Mouse (Mus musculus): ENCODE data around the gene Lrch3. TPM values are rescaled to one million over a fixed set of nuclear protein-coding genes. Genes with fewer than 3 reads are reported as not detected.
A peak's percentile ranks its signal among the peaks of the same experiment; 100 is the strongest.
"Not testable (repeated sequence)": the region's sequence is repeated elsewhere in the genome, so short reads cannot be mapped to it uniquely, and the experiment has no call there.

The Lrch3 gene
- polyA plus RNA-seq, 1 experiment from 2014 or later, result 49.8 TPM

DNA sequence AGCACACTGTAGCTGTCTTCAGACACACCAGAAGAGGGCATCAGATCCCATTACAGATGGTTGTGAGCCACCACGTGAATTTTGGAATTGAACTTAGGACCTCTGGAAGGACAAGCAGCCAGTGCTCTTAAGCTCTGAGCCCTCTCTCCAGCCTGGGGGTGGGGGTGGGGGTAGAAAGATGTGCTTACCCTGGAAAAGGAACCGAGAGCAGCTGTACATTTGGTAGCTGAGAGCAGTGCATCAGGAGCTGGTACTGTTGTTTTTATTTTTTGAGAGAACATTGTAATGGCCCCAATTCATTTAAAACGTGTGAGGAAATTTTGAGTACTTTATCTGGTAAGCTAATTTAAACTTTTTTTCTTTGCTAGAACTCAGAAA, 11.9 kb upstream of the Lrch3 start:
- H3K4me1 ChIP-seq (ENCODE audit: control insufficient read depth, insufficient read depth, low read length), result no peaks in the 10 kb centered on the region
- H3K27ac ChIP-seq (ENCODE audit: low read depth, low read length), result no peak overlapping the region
- no peak overlapping the region for H3K9ac ChIP-seq (replicated peaks; ENCODE audit: low read depth, low read length)
- H3K27me3 ChIP-seq (ENCODE audit: control insufficient read depth, insufficient read depth, low read length), result no peaks in the 10 kb centered on the region
- no peaks in the 10 kb centered on the region for H3K9me3 ChIP-seq (ENCODE audit: control insufficient read depth, low read length)
- 75% methylated on average over 3 of the region's 3 CpGs for WGBS
- H3K4me3 ChIP-seq (ENCODE audit: low read depth, low read length), result no peak overlapping the region
- ATAC-seq (ENCODE audit: low read depth), result no peak
- H3K4me2 ChIP-seq (ENCODE audit: low read depth, low read length), result no peak overlapping the region
- peaks cover 20% of the 10 kb centered on the region for H3K36me3 ChIP-seq (ENCODE audit: control insufficient read depth, insufficient read depth, low read length)

DNA sequence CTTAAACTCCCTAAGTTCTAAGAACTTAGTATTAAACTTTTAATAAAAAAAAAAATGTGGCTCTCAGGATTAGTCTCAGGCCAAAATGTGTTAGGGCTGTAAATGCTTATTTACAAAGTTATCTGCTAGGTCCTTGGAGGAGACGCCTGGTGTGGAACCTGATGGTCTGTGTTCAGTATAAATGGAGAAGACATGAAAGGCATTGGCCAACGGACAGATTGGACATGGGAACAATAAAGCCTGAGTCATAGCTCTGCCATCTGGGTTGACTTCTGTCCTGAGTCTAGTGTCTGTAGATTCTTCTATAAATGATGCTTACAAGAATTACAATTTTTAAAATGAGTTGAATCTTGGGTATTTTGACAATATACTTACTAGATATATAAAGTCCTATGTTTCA, 7.7 kb upstream of the Lrch3 start:
- Histone ChIP-seq H3K36me3 (ENCODE audit: control insufficient read depth, insufficient read depth, low read length) (peaks cover 7% of the 10 kb centered on the region), H3K27ac (ENCODE audit: low read depth, low read length) (no peak overlapping the region), H3K9ac (replicated peaks; ENCODE audit: low read depth, low read length) (no peak overlapping the region), H3K4me2 (ENCODE audit: low read depth, low read length) (no peak overlapping the region), H3K27me3 (ENCODE audit: control insufficient read depth, insufficient read depth, low read length) (no peaks in the 10 kb centered on the region), H3K9me3 (ENCODE audit: control insufficient read depth, low read length) (no peaks in the 10 kb centered on the region), H3K4me3 (ENCODE audit: low read depth, low read length) (no peak overlapping the region), H3K4me1 (ENCODE audit: control insufficient read depth, insufficient read depth, low read length) (no peaks in the 10 kb centered on the region)
- ATAC-seq (ENCODE audit: low read depth), result no peak
- WGBS, result 76% methylated on average over 2 of the region's 2 CpGs

DNA sequence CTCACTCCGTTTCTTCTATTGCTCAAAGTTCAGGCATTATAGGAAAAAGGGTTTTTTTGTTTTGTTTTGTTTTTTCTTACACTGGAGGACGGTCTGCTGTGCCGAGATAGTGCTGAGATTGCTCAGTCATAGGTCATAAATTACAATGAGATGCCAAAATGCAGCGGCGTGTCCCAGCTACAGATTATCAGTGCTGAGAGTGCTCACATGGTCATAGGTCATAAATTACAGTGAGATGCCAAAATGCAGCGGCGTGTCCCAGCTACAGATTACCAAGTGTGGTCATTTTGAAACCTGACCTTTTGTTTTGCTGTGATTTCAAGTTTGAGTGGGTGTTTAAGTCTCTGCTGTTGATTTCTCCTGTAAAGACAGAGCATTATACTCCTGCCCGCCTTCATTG, 7.2 kb upstream of the Lrch3 start:
- Histone ChIP-seq H3K9me3 (ENCODE audit: control insufficient read depth, low read length) (no peaks in the 10 kb centered on the region), H3K4me3 (ENCODE audit: low read depth, low read length) (no peak overlapping the region), H3K9ac (replicated peaks; ENCODE audit: low read depth, low read length) (no peak overlapping the region), H3K27ac (ENCODE audit: low read depth, low read length) (no peak overlapping the region), H3K4me2 (ENCODE audit: low read depth, low read length) (no peak overlapping the region), H3K27me3 (ENCODE audit: control insufficient read depth, insufficient read depth, low read length) (no peaks in the 10 kb centered on the region), H3K4me1 (ENCODE audit: control insufficient read depth, insufficient read depth, low read length) (no peaks in the 10 kb centered on the region), H3K36me3 (ENCODE audit: control insufficient read depth, insufficient read depth, low read length) (peaks cover 7% of the 10 kb centered on the region)
- ATAC-seq (ENCODE audit: low read depth), result no peak
- 43% methylated on average over 8 of the region's 8 CpGs for WGBS

DNA sequence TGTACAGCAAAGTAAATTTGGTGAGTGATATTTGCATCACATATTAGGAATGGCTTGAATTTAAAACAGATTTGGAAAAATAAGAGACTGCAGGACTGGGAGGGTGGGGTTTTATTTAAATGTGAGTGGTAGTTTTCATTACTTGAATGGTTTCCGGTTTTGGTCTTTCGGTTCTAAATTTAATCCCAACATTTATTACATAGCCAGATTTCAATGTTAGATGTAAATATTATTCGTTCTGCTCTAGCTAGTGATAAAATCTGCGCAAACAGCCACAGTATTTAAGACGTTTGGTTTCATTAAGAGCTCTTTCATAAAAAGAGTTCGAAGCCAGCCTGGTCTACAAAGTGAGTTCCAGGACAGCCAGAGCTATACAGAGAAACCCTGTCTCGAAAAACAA, 688 bp upstream of the Lrch3 start:
- no peaks in the 10 kb centered on the region for H3K9me3 ChIP-seq (ENCODE audit: control insufficient read depth, low read length)
- H3K27me3 ChIP-seq (ENCODE audit: control insufficient read depth, insufficient read depth, low read length), result no peaks in the 10 kb centered on the region; the same call in 1 of the 2 replicates
- H3K9ac ChIP-seq (replicated peaks; ENCODE audit: low read depth, low read length), result no peak overlapping the region
- H3K4me3 ChIP-seq (ENCODE audit: low read depth, low read length), result no peak overlapping the region
- no peak overlapping the region for H3K27ac ChIP-seq (ENCODE audit: low read depth, low read length)
- H3K4me1 ChIP-seq (ENCODE audit: control insufficient read depth, insufficient read depth, low read length), result peaks cover 6% of the 10 kb centered on the region
- 68% methylated on average over 7 of the region's 7 CpGs for WGBS
- 0 out of 2 replicates have a peak, but pooled peaks cover 2% of the 10 kb centered on the region for H3K36me3 ChIP-seq (ENCODE audit: control insufficient read depth, insufficient read depth, low read length)
- peak overlapping the region; percentile 66 for H3K4me2 ChIP-seq (ENCODE audit: low read depth, low read length)
- ATAC-seq (ENCODE audit: low read depth), result no peak

DNA sequence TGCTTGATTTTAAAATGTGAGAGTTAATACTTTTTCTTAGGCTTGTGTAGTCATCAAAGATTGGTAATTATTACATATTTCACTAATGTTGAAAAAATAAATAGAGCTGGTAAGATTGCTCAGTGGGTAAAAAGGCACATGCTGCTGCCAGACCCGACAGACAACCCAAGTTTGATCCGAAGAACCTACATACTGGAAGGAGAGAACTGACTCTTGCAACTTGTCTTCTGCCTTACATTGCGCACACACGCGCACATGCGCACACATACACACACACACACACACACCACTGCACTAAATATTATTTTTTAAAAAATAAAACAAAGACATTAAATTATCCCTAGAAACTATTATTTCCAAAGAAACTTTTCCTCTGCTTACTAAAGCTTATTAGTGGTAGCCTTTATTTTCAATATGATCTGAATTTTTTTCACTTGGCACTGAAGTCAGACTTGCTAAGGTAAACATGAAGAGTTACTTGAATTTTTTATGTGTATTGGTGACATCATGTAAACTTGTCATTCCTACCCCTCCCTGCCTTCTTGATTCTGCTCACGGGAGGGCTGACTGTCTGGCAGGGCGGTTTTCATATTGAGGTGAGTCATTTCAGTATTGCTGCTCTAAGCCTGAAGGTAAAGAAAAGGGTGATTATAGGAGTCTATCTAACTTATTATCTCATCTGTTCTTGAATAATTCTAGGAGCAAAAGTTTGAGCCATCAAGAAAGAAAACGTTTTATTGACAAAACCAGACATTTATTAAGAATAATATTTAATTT, 1.6 kb downstream of the Lrch3 start:
- Histone ChIP-seq H3K27ac (ENCODE audit: low read depth, low read length) (no peak overlapping the region), H3K36me3 (ENCODE audit: control insufficient read depth, insufficient read depth, low read length) (no peaks in the 10 kb centered on the region), H3K4me3 (ENCODE audit: low read depth, low read length) (peak overlapping the region; percentile 98), H3K4me2 (ENCODE audit: low read depth, low read length) (peak overlapping the region; percentile 66), H3K9ac (replicated peaks; ENCODE audit: low read depth, low read length) (no peak overlapping the region), H3K9me3 (ENCODE audit: control insufficient read depth, low read length) (no peaks in the 10 kb centered on the region), H3K4me1 (ENCODE audit: control insufficient read depth, insufficient read depth, low read length) (peaks cover 6% of the 10 kb centered on the region), H3K27me3 (ENCODE audit: control insufficient read depth, insufficient read depth, low read length) (no peaks in the 10 kb centered on the region; the same call in 1 of the 2 replicates)
- WGBS, result 74% methylated on average over 9 of the region's 9 CpGs
- no peak for ATAC-seq (ENCODE audit: low read depth)

DNA sequence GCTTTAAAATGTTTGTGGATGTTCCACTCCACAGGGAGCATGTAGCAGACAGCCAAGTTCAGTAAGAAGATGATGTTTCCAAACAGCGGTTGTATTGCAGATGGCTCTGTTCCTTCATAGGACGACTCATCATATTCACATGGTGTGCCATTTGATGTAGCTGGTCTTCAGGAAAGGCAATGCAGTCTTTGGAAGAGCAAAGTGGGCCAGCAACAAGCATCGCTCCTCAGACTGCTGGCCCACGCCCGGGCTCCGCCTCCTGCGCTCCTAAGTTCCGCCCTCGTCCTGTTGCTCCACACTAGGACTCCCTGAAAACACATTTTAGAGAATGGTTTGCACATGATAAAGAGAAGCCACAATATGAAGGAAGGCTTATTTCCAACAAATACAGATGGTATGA, 12.7 kb downstream of the Lrch3 start:
- H3K9me3 ChIP-seq (ENCODE audit: control insufficient read depth, low read length); H3K27ac ChIP-seq (ENCODE audit: low read depth, low read length); H3K27me3 ChIP-seq (ENCODE audit: control insufficient read depth, insufficient read depth, low read length); ATAC-seq (ENCODE audit: low read depth); H3K4me3 ChIP-seq (ENCODE audit: low read depth, low read length); H3K36me3 ChIP-seq (ENCODE audit: control insufficient read depth, insufficient read depth, low read length); H3K9ac ChIP-seq (replicated peaks; ENCODE audit: low read depth, low read length); H3K4me1 ChIP-seq (ENCODE audit: control insufficient read depth, insufficient read depth, low read length); H3K4me2 ChIP-seq (ENCODE audit: low read depth, low read length): not testable (repeated sequence)
- WGBS, result 95% methylated on average over 9 of the region's 9 CpGs

DNA sequence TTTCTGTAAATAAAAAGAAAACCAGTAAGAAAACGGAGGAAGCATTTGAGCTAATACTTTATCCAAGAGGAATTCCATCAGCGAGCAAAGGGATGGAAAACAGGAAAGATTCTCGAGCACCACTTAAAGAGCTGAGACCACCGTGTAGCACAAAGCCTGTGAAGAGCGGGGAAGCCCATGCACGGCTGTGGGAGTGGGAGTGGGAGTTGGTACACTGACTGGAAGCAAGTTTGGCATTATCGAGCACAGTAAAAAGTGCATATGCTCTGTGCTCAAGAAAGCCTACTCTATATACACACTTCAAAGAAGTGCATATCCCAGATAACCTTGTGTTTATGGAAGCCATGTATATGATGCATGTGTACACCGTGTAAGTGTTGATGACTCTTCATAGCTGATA, 13.1 kb downstream of the Lrch3 start:
- Histone ChIP-seq H3K4me3 (ENCODE audit: low read depth, low read length) (no peak overlapping the region), H3K9ac (replicated peaks; ENCODE audit: low read depth, low read length) (no peak overlapping the region), H3K4me1 (ENCODE audit: control insufficient read depth, insufficient read depth, low read length) (no peaks in the 10 kb centered on the region), H3K36me3 (ENCODE audit: control insufficient read depth, insufficient read depth, low read length) (no peaks in the 10 kb centered on the region), H3K27ac (ENCODE audit: low read depth, low read length) (no peak overlapping the region), H3K9me3 (ENCODE audit: control insufficient read depth, low read length) (no peaks in the 10 kb centered on the region), H3K27me3 (ENCODE audit: control insufficient read depth, insufficient read depth, low read length) (no peaks in the 10 kb centered on the region), H3K4me2 (ENCODE audit: low read depth, low read length) (no peak overlapping the region)
- 95% methylated on average over 8 of the region's 8 CpGs for WGBS
- no peak for ATAC-seq (ENCODE audit: low read depth)

DNA sequence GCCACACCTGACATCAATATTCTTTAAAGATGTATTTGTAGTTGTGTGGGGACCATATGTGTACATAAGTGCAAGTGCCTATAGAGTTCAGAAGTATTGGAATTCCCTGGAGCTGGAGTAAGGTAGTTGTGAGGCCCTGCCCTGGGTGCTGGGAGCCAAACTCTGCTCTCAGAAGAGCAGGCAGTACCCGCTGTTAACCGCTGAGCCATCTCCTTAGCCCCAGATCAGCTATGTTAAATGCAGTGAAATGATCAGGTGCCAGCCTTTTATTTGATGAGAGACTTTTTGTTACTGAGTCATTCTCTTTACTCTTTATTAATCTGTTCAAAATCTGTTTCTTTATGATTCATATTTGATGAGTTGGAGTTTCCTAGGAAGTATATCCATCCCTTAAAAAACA, 16.0 kb downstream of the Lrch3 start:
- Histone ChIP-seq H3K4me1 (ENCODE audit: control insufficient read depth, insufficient read depth, low read length) (no peaks in the 10 kb centered on the region), H3K9me3 (ENCODE audit: control insufficient read depth, low read length) (no peaks in the 10 kb centered on the region), H3K27ac (ENCODE audit: low read depth, low read length) (no peak overlapping the region), H3K9ac (replicated peaks; ENCODE audit: low read depth, low read length) (no peak overlapping the region), H3K27me3 (ENCODE audit: control insufficient read depth, insufficient read depth, low read length) (no peaks in the 10 kb centered on the region), H3K36me3 (ENCODE audit: control insufficient read depth, insufficient read depth, low read length) (no peaks in the 10 kb centered on the region), H3K4me2 (ENCODE audit: low read depth, low read length) (no peak overlapping the region), H3K4me3 (ENCODE audit: low read depth, low read length) (no peak overlapping the region)
- WGBS, result 38% methylated on average over 2 of the region's 2 CpGs
- ATAC-seq (ENCODE audit: low read depth), result no peak

DNA sequence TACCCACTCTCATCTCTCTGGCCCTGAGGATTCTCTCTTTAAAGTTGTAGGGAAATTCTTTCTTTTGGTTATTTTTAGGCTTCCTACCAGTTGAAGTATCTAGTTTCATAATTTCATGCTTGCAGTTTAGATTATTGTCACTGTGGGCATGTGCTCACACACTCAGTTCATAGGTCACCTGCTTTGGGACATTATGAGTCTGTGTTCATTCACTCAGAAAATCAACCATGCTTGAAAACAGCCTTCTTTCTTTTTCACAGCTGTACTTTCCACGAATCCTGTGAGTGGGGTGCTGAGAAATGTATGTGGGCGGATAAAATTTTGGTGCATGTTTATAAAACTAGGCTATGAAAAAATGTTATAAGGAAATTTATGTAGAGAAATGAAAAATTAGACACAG, 20.6 kb downstream of the Lrch3 start:
- Histone ChIP-seq H3K27ac (ENCODE audit: low read depth, low read length) (no peak overlapping the region), H3K36me3 (ENCODE audit: control insufficient read depth, insufficient read depth, low read length) (no peaks in the 10 kb centered on the region), H3K4me1 (ENCODE audit: control insufficient read depth, insufficient read depth, low read length) (no peaks in the 10 kb centered on the region), H3K9ac (replicated peaks; ENCODE audit: low read depth, low read length) (no peak overlapping the region), H3K4me3 (ENCODE audit: low read depth, low read length) (no peak overlapping the region), H3K27me3 (ENCODE audit: control insufficient read depth, insufficient read depth, low read length) (no peaks in the 10 kb centered on the region), H3K9me3 (ENCODE audit: control insufficient read depth, low read length) (no peaks in the 10 kb centered on the region), H3K4me2 (ENCODE audit: low read depth, low read length) (no peak overlapping the region)
- 73% methylated on average over 2 of the region's 2 CpGs for WGBS
- ATAC-seq (ENCODE audit: low read depth), result no peak

Data from neural tube, embryonic 14.5 days (tissue).